Mouse (Mus musculus): ENCODE data around the gene Med12l. TPM values are rescaled to one million over a fixed set of nuclear protein-coding genes. Genes with fewer than 3 reads are reported as not detected.
"Not testable (repeated sequence)": the region's sequence is repeated elsewhere in the genome, so short reads cannot be mapped to it uniquely, and the experiment has no call there.

The Med12l gene
- polyA plus RNA-seq, 1 experiment from 2014 or later: 3.5 TPM

DNA sequence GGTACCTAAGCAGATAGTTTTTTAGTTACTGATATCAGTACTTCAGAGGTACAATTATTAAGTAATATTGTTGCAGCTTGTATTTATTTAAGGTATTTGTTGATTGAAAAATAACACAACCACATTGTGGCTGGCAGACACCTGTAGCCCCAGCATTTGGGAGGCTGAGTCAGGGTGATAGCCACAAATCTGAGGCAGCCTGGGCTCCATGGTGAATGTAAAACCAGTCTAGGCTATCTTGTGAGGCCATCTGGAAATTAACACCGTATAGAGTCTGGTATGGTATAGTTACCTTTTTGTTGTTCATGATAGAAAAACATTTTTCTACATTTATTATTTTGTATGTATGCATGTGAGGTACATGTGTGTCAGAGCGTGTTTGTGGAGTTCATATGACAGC is 96.5 kb downstream of the Med12l start:
- H3K4me3 ChIP-seq (ENCODE audit: low read depth, low read length): no peak overlapping the region
- ATAC-seq (ENCODE audit: insufficient read depth, low FRiP score, low TSS enrichment) (no peak), DNase-seq (ENCODE audit: low spot score) (no peak)
- no peaks in the 10 kb centered on the region for H3K36me3 ChIP-seq (ENCODE audit: control insufficient read depth, insufficient read depth, low read length)
- H3K4me2 ChIP-seq (ENCODE audit: low read depth): no peak overlapping the region
- no peaks in the 10 kb centered on the region for H3K4me1 ChIP-seq (ENCODE audit: control insufficient read depth, insufficient read depth, low read length)
- no peaks in the 10 kb centered on the region for H3K27me3 ChIP-seq (ENCODE audit: control insufficient read depth, insufficient read depth, low read length)
- H3K9ac ChIP-seq (ENCODE audit: low read length): no peak overlapping the region
- no peaks in the 10 kb centered on the region for H3K9me3 ChIP-seq (ENCODE audit: control insufficient read depth, low read length)
- WGBS: 91% methylated on average over 2 of the region's 2 CpGs
- H3K27ac ChIP-seq (ENCODE audit: low read depth, low read length): no peak overlapping the region

DNA sequence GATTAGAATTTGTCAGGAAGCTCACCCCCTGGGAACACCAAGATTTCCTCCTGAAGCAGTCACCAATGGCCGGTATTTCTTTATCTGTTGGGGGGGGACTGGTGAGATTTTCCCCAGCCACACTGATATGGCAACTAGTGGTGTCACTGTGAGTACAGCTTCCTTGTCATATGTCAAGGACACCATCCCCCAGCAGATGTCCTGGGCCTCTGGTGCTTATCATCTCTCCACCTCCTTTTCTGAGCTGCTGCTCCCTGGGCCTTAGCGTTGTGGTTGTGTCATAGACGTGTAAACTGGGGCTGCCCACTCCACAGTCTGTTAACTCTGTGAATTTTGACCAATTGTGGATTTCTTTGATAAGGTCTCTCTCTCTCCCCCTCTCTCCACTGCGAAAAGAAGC is 98.8 kb downstream of the Med12l start:
- Histone ChIP-seq H3K4me1 (ENCODE audit: control insufficient read depth, insufficient read depth, low read length) (no peaks in the 10 kb centered on the region), H3K4me2 (ENCODE audit: low read depth) (no peak overlapping the region), H3K27me3 (ENCODE audit: control insufficient read depth, insufficient read depth, low read length) (no peaks in the 10 kb centered on the region), H3K9me3 (ENCODE audit: control insufficient read depth, low read length) (no peaks in the 10 kb centered on the region), H3K9ac (ENCODE audit: low read length) (no peak overlapping the region), H3K4me3 (ENCODE audit: low read depth, low read length) (no peak overlapping the region), H3K36me3 (ENCODE audit: control insufficient read depth, insufficient read depth, low read length) (no peaks in the 10 kb centered on the region), H3K27ac (ENCODE audit: low read depth, low read length) (no peak overlapping the region)
- no peak for DNase-seq (ENCODE audit: low spot score)
- ATAC-seq (ENCODE audit: insufficient read depth, low FRiP score, low TSS enrichment): no peak
- WGBS: 87% methylated on average over 4 of the region's 4 CpGs

DNA sequence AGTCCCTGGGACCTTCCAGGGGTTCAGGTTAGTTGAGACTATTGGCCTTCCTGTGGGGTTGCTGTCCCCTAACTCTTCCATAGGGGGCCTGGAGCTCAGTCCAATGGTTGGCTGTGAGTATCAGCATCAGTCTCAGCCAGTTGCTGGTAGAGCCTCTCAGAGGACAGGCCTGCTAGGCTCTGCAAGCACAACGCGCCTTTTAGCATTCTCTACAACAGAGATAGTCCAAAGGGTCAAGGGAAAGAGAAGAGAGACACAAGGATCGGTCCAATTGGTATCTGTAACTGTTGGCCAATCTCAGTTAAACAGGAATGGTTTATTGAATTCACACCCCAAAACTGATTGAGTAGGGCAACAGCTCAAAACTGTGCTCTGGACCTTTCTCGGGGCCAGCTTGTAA is 101.8 kb downstream of the Med12l start:
- no peaks in the 10 kb centered on the region for H3K4me1 ChIP-seq (ENCODE audit: control insufficient read depth, insufficient read depth, low read length)
- H3K27ac ChIP-seq (ENCODE audit: low read depth, low read length): no peak overlapping the region
- no peak overlapping the region for H3K9ac ChIP-seq (ENCODE audit: low read length)
- DNase-seq (ENCODE audit: low spot score) (no peak), ATAC-seq (ENCODE audit: insufficient read depth, low FRiP score, low TSS enrichment) (no peak)
- H3K27me3 ChIP-seq (ENCODE audit: control insufficient read depth, insufficient read depth, low read length): no peaks in the 10 kb centered on the region
- H3K4me2 ChIP-seq (ENCODE audit: low read depth): no peak overlapping the region
- H3K36me3 ChIP-seq (ENCODE audit: control insufficient read depth, insufficient read depth, low read length): no peaks in the 10 kb centered on the region
- WGBS: 92% methylated on average over 4 of the region's 4 CpGs
- H3K9me3 ChIP-seq (ENCODE audit: control insufficient read depth, low read length): no peaks in the 10 kb centered on the region
- H3K4me3 ChIP-seq (ENCODE audit: low read depth, low read length): no peak overlapping the region

DNA sequence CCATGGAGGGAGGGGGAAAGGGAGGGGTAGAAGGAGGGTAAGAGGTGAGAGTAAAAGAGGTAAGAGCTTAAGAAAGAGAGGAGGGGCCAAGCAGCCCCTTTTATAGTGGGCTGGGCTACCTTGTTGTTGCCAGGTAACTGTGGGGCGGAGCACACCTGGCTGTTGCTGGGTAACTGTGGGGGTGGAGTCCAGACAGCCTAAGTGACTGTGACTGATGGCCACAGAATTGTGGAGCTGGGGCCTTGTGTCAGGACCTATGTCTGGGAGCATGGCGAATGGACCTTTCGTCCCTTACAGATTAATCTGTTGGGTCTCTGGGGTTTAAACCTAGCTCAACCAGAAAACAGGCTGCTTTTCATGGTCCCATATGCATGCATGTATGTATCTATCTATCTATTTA is 104.2 kb downstream of the Med12l start:
- H3K9ac ChIP-seq (ENCODE audit: low read length); DNase-seq (ENCODE audit: low spot score); H3K27me3 ChIP-seq (ENCODE audit: control insufficient read depth, insufficient read depth, low read length); H3K27ac ChIP-seq (ENCODE audit: low read depth, low read length); ATAC-seq (ENCODE audit: insufficient read depth, low FRiP score, low TSS enrichment); H3K4me3 ChIP-seq (ENCODE audit: low read depth, low read length); H3K36me3 ChIP-seq (ENCODE audit: control insufficient read depth, insufficient read depth, low read length); H3K9me3 ChIP-seq (ENCODE audit: control insufficient read depth, low read length); H3K4me1 ChIP-seq (ENCODE audit: control insufficient read depth, insufficient read depth, low read length); H3K4me2 ChIP-seq (ENCODE audit: low read depth): not testable (repeated sequence)
- WGBS: 79% methylated on average over 3 of the region's 3 CpGs

DNA sequence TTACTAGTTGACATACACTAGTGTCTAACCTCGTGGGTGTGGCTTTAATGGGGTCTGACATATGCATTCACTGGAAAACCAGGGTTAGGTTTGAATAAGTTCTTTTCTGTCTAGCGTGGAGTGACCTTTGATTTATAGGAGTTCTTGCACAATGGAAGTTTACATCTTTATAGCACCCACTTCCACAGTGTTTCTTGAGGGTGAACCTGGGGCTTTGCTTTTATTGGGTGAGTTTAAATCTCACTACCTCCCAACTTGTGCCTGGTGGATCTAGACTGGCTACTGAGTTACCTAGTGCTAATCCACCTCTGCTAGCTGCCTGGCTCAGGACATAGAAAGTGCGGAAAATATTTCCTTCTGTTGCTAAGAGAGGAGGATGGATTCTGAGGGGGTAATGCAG is 106.3 kb downstream of the Med12l start:
- DNase-seq (ENCODE audit: low spot score): no peak
- H3K4me1 ChIP-seq (ENCODE audit: control insufficient read depth, insufficient read depth, low read length): no peaks in the 10 kb centered on the region
- 83% methylated on average over 3 of the region's 3 CpGs for WGBS
- H3K9me3 ChIP-seq (ENCODE audit: control insufficient read depth, low read length): no peaks in the 10 kb centered on the region
- no peak overlapping the region for H3K27ac ChIP-seq (ENCODE audit: low read depth, low read length)
- no peaks in the 10 kb centered on the region for H3K36me3 ChIP-seq (ENCODE audit: control insufficient read depth, insufficient read depth, low read length)
- H3K4me2 ChIP-seq (ENCODE audit: low read depth): no peak overlapping the region
- no peak for ATAC-seq (ENCODE audit: insufficient read depth, low FRiP score, low TSS enrichment)
- H3K4me3 ChIP-seq (ENCODE audit: low read depth, low read length): no peak overlapping the region
- H3K27me3 ChIP-seq (ENCODE audit: control insufficient read depth, insufficient read depth, low read length): no peaks in the 10 kb centered on the region
- H3K9ac ChIP-seq (ENCODE audit: low read length): no peak overlapping the region

DNA sequence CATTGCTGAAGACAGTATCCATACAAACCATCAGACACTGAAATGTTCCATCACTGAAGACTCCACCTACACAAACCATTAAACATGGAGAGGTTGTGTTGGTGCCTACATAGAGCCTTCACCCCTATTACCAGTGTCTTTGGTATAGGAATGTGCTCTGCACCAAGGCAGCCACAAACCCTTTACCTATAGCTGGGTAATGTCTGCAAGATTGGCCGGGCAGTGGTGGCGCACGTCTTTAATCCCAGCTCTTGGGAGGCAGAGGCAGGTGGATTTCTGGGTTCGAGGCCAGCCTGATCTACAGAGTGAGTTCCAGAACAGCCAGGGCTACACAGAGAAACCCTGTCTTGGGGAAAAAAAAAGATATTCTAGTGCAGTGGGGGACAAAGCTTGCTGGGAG is 107.7 kb downstream of the Med12l start:
- not testable (repeated sequence) for H3K27me3 ChIP-seq (ENCODE audit: control insufficient read depth, insufficient read depth, low read length); H3K4me3 ChIP-seq (ENCODE audit: low read depth, low read length); H3K27ac ChIP-seq (ENCODE audit: low read depth, low read length); H3K9ac ChIP-seq (ENCODE audit: low read length); H3K4me1 ChIP-seq (ENCODE audit: control insufficient read depth, insufficient read depth, low read length); DNase-seq (ENCODE audit: low spot score); ATAC-seq (ENCODE audit: insufficient read depth, low FRiP score, low TSS enrichment); H3K4me2 ChIP-seq (ENCODE audit: low read depth); H3K36me3 ChIP-seq (ENCODE audit: control insufficient read depth, insufficient read depth, low read length); H3K9me3 ChIP-seq (ENCODE audit: control insufficient read depth, low read length)
- WGBS: 98% methylated on average over 4 of the region's 4 CpGs

DNA sequence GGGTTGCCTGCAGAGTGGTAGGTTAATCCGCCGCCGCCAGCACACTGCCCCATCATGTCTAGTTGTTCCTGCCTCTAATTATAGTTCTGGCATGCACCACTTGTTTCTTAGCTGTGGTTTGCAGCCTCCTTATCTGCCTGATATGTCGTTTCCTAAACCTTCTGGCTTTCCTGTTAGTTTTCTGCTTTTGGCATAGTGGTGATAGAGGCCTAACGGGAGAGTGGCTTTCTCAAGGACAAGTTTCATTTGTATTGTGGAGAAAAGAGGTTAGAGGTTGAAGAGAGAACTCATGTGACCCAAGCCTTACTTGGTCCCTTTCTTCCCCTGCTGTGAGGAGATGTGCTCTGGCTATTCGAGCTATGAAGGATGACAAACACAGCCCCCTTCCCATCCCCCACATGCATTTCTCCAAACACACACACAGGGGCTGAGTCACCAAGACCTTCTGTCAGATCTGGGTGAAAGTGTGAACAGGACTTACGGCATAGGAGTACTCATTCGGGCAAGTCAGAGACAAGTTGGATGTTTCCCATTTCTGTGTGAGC is 108.4 kb downstream of the Med12l start:
- WGBS: 89% methylated on average over 8 of the region's 8 CpGs
- no peak overlapping the region for H3K27ac ChIP-seq (ENCODE audit: low read depth, low read length)

DNA sequence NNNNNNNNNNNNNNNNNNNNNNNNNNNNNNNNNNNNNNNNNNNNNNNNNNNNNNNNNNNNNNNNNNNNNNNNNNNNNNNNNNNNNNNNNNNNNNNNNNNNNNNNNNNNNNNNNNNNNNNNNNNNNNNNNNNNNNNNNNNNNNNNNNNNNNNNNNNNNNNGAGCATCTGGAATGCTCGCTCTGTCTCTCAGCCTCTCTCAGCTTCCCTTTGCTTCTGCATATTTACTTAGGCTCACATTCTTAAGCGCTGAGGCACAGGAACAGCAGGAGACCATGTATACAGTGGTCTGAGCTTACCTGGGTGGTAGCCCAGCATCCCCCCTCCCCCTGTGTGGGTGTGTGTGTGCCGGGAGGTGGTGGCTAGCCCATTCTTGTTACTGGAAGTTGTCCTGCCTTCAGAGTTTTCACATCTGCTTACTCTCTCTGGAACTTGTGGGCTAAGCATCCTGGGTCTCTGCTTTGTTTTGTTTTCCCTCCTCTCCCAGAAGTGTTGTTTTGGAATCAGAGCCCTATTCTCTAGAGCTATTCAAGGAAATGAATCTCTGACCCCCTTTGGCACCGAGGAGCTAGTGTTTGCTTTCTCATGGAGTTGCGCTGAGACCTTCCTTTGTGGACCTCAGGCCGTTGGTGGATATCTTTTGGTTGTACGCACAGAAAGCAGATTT is 115.6 kb downstream of the Med12l start:
- no peak overlapping the region for H3K4me2 ChIP-seq (ENCODE audit: low read depth)
- no peak for ATAC-seq (ENCODE audit: insufficient read depth, low FRiP score, low TSS enrichment)
- H3K36me3 ChIP-seq (ENCODE audit: control insufficient read depth, insufficient read depth, low read length): no peaks in the 10 kb centered on the region
- no peaks in the 10 kb centered on the region for H3K4me1 ChIP-seq (ENCODE audit: control insufficient read depth, insufficient read depth, low read length)
- peak; percentile 17 for DNase-seq (ENCODE audit: low spot score)
- H3K4me3 ChIP-seq (ENCODE audit: low read depth, low read length): no peak overlapping the region
- no peaks in the 10 kb centered on the region for H3K27me3 ChIP-seq (ENCODE audit: control insufficient read depth, insufficient read depth, low read length)
- H3K9ac ChIP-seq (ENCODE audit: low read length): no peak overlapping the region
- H3K27ac ChIP-seq (ENCODE audit: low read depth, low read length): no peak overlapping the region
- H3K9me3 ChIP-seq (ENCODE audit: control insufficient read depth, low read length): no peaks in the 10 kb centered on the region
- 36% methylated on average over 7 of the region's 7 CpGs for WGBS

More for the DNA sequence above, 108.4 kb downstream of the Med12l start:
- Histone ChIP-seq H3K9ac (ENCODE audit: low read length) (no peak overlapping the region), H3K4me1 (ENCODE audit: control insufficient read depth, insufficient read depth, low read length) (no peaks in the 10 kb centered on the region), H3K36me3 (ENCODE audit: control insufficient read depth, insufficient read depth, low read length) (no peaks in the 10 kb centered on the region), H3K4me3 (ENCODE audit: low read depth, low read length) (no peak overlapping the region), H3K4me2 (ENCODE audit: low read depth) (no peak overlapping the region), H3K9me3 (ENCODE audit: control insufficient read depth, low read length) (no peaks in the 10 kb centered on the region), H3K27me3 (ENCODE audit: control insufficient read depth, insufficient read depth, low read length) (no peaks in the 10 kb centered on the region)
- ATAC-seq (ENCODE audit: insufficient read depth, low FRiP score, low TSS enrichment) (no peak), DNase-seq (ENCODE audit: low spot score) (no peak)

DNA sequence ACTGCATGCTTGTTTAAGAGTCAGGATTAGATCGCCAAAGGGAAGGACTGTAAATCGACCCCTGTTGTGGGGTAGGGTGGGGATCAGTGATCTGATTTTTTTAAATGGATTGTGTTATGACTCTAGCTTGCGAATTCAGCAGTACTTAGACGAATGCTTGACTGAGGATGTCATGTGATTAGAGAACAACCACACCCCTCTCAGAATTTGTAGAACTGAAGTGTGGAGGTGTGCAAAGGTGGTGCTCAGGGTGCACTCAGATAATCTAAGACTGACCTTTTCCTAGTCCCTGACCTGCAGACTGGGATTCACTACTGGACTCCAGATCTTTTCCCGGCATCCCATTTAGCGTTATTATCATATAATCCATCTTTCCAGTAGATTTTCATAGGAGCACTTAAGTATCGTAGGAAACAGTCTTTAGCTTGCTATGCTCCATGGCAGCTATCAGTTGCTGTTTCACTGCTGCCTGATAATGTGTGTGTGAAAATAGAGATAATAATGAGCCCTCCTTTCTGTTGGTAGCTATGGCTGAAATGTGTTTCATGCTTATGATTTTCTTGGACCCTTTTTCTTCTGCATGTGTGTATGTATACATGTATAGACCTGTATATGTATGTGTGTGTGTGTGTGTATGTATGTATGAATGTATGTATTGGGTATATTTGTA is 116.3 kb downstream of the Med12l start:
- H3K4me3 ChIP-seq (ENCODE audit: low read depth, low read length): no peak overlapping the region
- no peaks in the 10 kb centered on the region for H3K27me3 ChIP-seq (ENCODE audit: control insufficient read depth, insufficient read depth, low read length)
- DNase-seq (ENCODE audit: low spot score) (no peak), ATAC-seq (ENCODE audit: insufficient read depth, low FRiP score, low TSS enrichment) (no peak)
- 74% methylated on average over 7 of the region's 7 CpGs for WGBS
- no peaks in the 10 kb centered on the region for H3K9me3 ChIP-seq (ENCODE audit: control insufficient read depth, low read length)
- no peaks in the 10 kb centered on the region for H3K36me3 ChIP-seq (ENCODE audit: control insufficient read depth, insufficient read depth, low read length)
- no peak overlapping the region for H3K27ac ChIP-seq (ENCODE audit: low read depth, low read length)
- H3K9ac ChIP-seq (ENCODE audit: low read length): no peak overlapping the region
- H3K4me1 ChIP-seq (ENCODE audit: control insufficient read depth, insufficient read depth, low read length): no peaks in the 10 kb centered on the region
- no peak overlapping the region for H3K4me2 ChIP-seq (ENCODE audit: low read depth)
